Mouse (Mus musculus): Measurements from ENCODE around the gene Sbk3.
"Not testable (repeated sequence)": the region's sequence is repeated elsewhere in the genome, so short reads cannot be mapped to it uniquely, and the experiment has no call there.

The Sbk3 gene

GRCm38 (mm10) chr7:4971068-4971467 is at the start of gene Sbk3:
Gene Sbk3, minus strand, starts transcription at chr7:4971168.
- in situ Hi-C loops (cut with MboI, MseI) = no loop called here

- in situ Hi-C loops (cut with MboI, MseI) = no loop called here
These were observed 49.7 kb upstream of the Sbk3 start for GRCm38 (mm10) chr7:5020685-5021084.

DNA sequence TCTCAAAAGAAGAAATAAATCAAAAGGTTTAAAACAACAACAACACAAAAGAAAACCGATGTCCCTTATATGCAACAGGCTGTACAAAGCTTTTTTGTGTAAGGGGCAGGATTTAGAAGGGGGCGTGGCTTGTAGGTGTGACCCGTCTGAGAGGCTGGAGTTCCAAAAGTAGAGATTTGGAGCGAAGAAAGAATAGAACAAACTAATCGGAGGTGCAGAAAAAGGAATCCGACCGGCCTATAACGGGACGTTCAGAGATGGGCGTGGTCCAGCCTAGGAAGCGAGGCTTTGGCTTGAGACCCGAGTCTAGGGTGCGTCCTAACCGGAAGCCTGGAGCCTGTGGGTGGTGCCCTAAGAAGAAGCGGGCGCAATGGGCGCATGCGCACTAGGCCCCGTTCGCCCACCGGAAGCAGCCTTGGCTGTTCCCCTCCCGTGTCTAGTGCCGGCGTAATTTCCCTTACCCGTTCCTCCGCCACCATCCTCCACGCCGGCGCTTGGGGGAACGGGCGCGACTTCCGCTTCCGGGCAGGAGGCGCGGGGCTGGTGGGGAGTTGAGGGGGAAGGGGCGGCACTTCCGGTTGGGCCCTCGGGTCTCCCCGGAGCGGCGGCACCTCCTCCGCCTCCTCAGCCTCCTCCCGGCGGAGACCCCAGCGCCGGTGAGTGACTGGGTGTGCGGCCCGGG is 49.2 kb upstream of the Sbk3 start, which contains the start of the genes Zfp865 and Ccdc106:
Zfp865 (plus strand) TSS at position 377 of the 682 bp plus-strand sequence.
Ccdc106 (plus strand) TSS at position 554 of the 682 bp plus-strand sequence.
- in situ Hi-C loops (cut with MboI, MseI) = loop anchor here (5.0 to 10.0 kb wide), 3 partner anchors 103 to 1315 kb away; partner anchors contain the start of genes Rps9 (in 1 of the 2), Zfp628 (in 1 of the 2) and Zfp787 (in 1 of the 2)

GRCm38 (mm10) chr7:5019576-5019975 is 48.6 kb upstream of the Sbk3 start:
- in situ Hi-C loops (cut with MboI, MseI) = loop anchor here (5.0 to 10.0 kb wide), 3 partner anchors 102 to 1315 kb away; partner anchors contain the start of genes Rps9 (in 1 of the 2), Zfp628 (in 1 of the 2) and Zfp787 (in 1 of the 2)

DNA sequence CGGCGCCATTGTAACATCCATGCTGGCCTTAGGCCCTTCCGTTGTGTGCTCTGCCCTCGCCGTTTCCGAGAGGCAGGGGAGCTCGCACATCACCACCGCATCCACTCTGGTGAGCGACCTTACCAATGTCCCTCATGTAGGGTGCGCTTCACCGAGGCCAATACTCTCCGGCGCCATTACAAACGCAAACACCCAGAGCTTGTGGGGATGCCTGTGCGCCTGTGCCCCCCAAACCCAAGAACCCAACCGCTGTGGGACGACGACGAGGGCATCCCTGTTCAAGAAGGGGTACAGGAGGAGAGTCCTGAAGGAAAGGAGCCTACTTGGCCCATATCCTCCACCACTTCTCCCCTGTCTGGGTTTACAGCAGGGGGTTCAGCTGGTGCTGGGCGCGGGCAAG is 47.0 kb upstream of the Sbk3 start:
- in situ Hi-C loops (cut with MboI, MseI) = loop anchor here (5.0 to 10.0 kb wide), 3 partner anchors 101 to 1313 kb away; partner anchors contain the start of genes Rps9 (in 1 of the 2), Zfp628 (in 1 of the 2) and Zfp787 (in 1 of the 2)

DNA sequence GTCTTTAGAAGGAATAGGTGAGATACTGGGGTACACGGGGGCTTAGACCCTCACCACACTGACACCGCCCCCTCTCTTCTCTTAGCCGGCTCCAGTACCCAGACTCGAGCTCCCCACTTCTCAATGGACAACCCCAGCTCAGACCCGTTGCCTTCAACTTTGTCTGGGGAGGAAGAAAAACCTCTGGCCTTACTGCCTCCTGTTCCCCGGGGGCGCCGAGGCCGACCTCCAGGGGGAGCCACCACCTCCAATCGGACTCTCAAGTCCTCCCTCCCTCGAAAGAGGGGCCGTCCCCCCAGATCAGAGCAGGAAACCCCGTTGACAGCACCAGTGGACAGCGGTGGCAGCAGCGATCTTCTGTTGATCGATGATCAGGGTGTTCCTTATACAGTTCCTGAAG is 46.4 kb upstream of the Sbk3 start:
- in situ Hi-C loops (cut with MboI, MseI) = loop anchor here (5.0 to 10.0 kb wide), 3 partner anchors 100 to 1313 kb away; partner anchors contain the start of genes Rps9 (in 1 of the 2), Zfp628 (in 1 of the 2) and Zfp787 (in 1 of the 2)

DNA sequence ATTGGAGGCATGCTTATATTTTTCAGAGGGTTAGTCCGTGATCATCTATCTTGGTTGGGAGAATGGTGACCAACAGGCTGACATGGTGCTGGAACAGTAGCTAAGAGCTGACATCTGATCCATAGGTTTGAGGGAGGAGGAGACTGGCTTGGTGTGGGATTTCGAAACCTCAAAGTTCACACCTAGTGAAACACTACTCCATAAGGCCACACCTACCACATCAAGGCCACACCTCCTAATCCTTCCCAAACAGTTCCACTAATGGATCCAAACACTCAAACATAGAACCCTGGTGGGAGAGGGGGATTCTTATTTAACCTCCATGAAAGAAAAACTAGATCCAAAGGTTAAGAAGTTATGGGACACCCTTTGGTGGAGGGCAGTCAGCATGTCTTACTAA is 46.0 kb upstream of the Sbk3 start:
- in situ Hi-C loops (cut with MboI, MseI) = loop anchor here (5.0 to 10.0 kb wide), 3 partner anchors 100 to 1312 kb away; partner anchors contain the start of genes Rps9 (in 1 of the 2), Zfp628 (in 1 of the 2) and Zfp787 (in 1 of the 2)

GRCm38 (mm10) chr7:5016057-5016456 is 45.1 kb upstream of the Sbk3 start:
- in situ Hi-C loops (cut with MboI, MseI) = loop anchor here (5.0 to 10.0 kb wide), 3 partner anchors 99 to 1311 kb away; partner anchors contain the start of genes Rps9 (in 1 of the 2), Zfp628 (in 1 of the 2) and Zfp787 (in 1 of the 2)

DNA sequence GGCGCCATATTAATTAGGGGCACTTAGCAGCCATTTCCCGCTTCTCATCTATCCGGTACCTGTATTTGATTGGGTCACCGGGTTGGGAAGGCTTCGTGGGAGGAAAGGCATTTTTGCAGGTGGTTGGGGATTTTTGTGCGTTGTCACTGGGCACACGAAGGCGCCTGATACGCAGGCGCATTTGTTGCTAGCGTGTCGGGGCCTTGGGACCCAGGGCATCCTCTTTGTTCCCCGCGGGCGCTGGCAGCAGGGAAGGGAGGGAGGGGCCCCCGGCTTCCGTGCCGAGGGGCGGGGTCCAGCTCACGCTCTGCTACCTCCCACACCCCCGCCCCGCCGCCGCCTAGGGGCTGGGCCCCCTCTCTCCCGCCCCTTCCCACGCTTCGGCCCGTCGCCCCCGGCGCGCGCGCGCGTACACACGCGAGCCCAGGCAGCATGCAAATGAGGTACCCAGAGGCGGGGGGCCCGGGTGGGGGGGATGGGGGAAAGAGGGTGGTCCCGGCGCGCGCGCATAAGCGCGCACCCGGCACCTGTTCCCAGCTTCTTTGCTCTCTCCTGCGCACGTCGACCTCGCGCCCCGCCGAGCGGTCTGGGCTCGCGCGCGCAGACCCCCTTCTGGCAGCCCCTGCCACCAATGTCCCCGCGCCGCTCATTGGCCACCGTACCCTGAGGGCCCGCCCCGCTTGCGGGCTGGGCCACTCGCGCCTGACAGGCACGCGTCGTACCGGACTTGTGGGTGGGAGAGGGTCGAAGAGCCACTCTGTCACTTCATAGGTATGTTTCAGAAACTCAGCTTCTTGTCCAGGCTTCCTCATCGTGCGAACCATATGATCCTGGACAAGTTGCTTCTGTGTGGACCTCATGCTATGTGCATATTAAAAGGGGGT is 44.4 kb upstream of the Sbk3 start, which contains the start of gene Gm44973:
Gm44973 (plus strand) TSS at position 379 of the 884 bp plus-strand sequence.
- in situ Hi-C loops (cut with MboI, MseI) = loop anchor here (5.0 to 10.0 kb wide), 3 partner anchors 98 to 1311 kb away; partner anchors contain the start of genes Rps9 (in 1 of the 2), Zfp628 (in 1 of the 2) and Zfp787 (in 1 of the 2)

DNA sequence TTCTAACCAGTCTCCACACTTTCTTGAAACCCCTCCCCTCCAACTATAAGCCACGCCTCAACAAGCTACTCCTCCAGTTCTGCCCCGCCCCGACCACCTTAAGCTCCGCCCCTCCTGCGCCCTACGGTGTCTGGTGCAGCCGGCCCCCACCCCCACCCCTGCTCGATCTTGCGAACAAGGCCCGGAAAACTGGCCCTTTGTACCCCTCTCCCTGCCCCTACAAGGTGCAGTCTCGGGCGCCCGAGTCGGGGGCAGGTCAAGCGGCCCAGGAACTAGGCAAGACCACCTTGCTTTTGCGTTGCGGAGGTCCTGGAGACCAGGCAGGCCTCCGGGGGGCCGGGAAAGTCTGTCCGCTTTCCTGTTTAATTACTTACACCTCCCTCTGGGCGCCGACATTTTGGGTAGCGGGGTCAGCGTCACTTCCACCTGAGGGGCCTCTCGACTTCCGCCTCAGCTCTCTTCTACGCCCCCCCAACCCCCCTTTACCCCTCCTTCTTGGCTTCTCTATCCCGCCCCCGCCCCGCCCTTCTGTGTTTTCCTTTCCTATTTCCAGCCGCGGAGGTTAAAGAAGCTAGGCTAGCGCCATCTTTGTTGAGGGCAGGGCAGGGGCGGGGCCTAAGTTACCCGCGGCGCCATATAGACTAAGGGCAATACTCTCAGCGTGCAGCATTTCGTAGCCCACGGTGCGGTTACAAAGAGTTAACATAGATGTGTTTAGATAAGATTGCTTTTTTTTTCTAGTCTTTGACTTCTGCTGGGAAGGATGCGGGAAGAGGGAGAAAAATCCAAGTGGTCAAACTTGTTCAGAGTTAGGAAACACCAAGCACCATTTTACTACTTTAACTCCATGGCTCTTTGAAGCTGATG is 43.5 kb upstream of the Sbk3 start, which contains the start of the genes Zfp524 and Fiz1:
Zfp524 (plus strand) TSS at position 165 of the 867 bp plus-strand sequence.
Fiz1 (minus strand) TSS at position 447 of the 867 bp plus-strand sequence.
- in situ Hi-C loops (cut with MboI, MseI) = loop anchor here (5.0 to 10.0 kb wide), 3 partner anchors 97 to 1310 kb away; partner anchors contain the start of genes Rps9 (in 1 of the 2), Zfp628 (in 1 of the 2) and Zfp787 (in 1 of the 2)

GRCm38 (mm10) chr7:5012681-5013513 is 41.9 kb upstream of the Sbk3 start:
- in situ Hi-C loops (cut with MboI, MseI) = loop anchor here (10.0 kb wide), 2 partner anchors 1142 to 1308 kb away; partner anchors contain the start of genes Rps9 (in 1 of the 2) and Zfp787 (in 1 of the 2)

GRCm38 (mm10) chr7:5008229-5008628 is 37.3 kb upstream of the Sbk3 start:
- in situ Hi-C loops (cut with MboI, MseI) = no loop called here

DNA sequence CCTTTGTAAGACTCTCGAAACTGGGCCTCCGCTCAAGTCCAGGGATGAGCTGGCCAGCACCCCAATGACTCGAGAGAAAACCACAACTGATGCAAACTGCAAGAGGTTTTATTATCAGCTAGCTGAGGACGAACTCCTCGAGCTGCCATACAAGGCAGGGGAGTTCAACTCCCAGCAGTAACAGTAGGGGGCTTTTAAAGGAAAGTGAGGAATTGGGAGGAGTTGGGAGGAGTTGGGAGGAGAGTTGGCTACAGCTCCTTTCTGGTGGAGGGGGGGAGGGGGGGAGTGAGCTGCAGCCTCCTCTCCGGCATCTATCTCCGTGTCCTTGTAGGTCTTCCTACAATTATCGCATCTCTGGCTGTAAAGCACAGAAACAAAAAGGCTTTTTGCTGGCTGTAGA is 31.9 kb upstream of the Sbk3 start:
- in situ Hi-C loops (cut with MboI, MseI) = not testable (repeated sequence)

DNA sequence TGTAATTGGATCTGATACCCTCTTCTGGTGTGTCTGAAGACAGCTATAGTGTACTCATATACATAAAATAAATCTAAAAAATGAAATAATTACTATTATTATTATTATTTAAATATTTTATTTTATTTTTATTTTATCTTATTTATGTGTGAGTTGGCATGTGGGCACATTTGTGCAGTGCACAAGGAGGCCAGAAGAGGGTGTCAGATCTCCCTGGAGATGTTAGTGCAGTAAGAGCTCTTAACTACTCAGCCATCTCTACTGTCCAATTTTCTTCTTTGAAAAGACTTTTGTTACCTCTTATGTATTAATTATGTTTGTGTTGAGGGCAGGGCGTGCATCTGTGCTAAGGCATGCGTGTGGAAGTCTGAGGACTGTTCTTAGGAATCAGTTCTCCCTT is 28.9 kb upstream of the Sbk3 start:
- in situ Hi-C loops (cut with MboI, MseI) = no loop called here

DNA sequence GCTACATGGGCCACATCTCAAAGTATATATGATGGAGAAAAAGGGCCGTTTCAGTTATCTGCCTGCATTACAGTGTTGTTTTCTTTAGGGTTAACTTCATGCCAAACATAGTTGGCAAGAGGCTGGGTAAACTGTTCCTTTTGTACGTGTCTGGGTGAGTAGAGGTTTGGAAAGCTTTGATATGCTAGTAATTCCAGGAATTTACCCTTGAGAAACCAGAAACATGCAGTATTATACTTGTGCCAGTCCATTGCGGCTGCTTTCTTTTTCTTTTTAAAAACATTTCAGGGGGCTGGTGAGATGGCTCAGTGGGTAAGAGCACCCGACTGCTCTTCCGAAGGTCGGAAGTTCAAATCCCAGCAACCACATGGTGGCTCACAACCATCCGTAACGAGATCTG is 26.0 kb upstream of the Sbk3 start:
- in situ Hi-C loops (cut with MboI, MseI) = no loop called here

GRCm38 (mm10) chr7:4996003-4996895 is 25.3 kb upstream of the Sbk3 start, which contains the start of gene Zfp579:
Gene Zfp579, minus strand, starts transcription at chr7:4996158.
- in situ Hi-C loops (cut with MboI, MseI) = no loop called here

GRCm38 (mm10) chr7:4995268-4996002 is 24.5 kb upstream of the Sbk3 start:
- in situ Hi-C loops (cut with MboI, MseI) = no loop called here
